Mouse (Mus musculus): Measurements from ENCODE around the gene Rabl6. TPM values are rescaled to one million over a fixed set of nuclear protein-coding genes. Genes with fewer than 3 reads are reported as not detected.
A peak's percentile ranks its signal among the peaks of the same experiment; 100 is the strongest.

Gene Rabl6
- polyA plus RNA-seq, 1 experiment from 2014 or later: 71.3 TPM

- H3K9ac ChIP-seq: no peak overlapping the region
- H3K36me3 ChIP-seq (replicated peaks): no peaks in the 10 kb centered on the region
- no peaks in the 10 kb centered on the region for H3K9me3 ChIP-seq
- 40% methylated on average over 5 of the region's 5 CpGs for WGBS
- no peak overlapping the region for H3K4me2 ChIP-seq
- H3K4me3 ChIP-seq: no peak overlapping the region
- no peaks in the 10 kb centered on the region for H3K27me3 ChIP-seq (replicated peaks)
- no peak overlapping the region for H3K27ac ChIP-seq
- peaks cover 5% of the 10 kb centered on the region for H3K4me1 ChIP-seq
- ATAC-seq (replicated peaks): no peak
Observed at GRCm38 (mm10) chr2:25551186-25551585, 57.1 kb downstream of the Rabl6 start.

- no peaks in the 10 kb centered on the region for H3K27me3 ChIP-seq (replicated peaks)
- no peaks in the 10 kb centered on the region for H3K9me3 ChIP-seq
- 82% methylated on average over 9 of the region's 9 CpGs for WGBS
- no peak for ATAC-seq (replicated peaks)
- no peak overlapping the region for H3K4me2 ChIP-seq
- no peak overlapping the region for H3K27ac ChIP-seq
- no peaks in the 10 kb centered on the region for H3K36me3 ChIP-seq (replicated peaks)
- peaks cover 11% of the 10 kb centered on the region for H3K4me1 ChIP-seq
- H3K9ac ChIP-seq: no peak overlapping the region
- H3K4me3 ChIP-seq: no peak overlapping the region
Observed at GRCm38 (mm10) chr2:25549021-25549991, 59.0 kb downstream of the Rabl6 start.

DNA sequence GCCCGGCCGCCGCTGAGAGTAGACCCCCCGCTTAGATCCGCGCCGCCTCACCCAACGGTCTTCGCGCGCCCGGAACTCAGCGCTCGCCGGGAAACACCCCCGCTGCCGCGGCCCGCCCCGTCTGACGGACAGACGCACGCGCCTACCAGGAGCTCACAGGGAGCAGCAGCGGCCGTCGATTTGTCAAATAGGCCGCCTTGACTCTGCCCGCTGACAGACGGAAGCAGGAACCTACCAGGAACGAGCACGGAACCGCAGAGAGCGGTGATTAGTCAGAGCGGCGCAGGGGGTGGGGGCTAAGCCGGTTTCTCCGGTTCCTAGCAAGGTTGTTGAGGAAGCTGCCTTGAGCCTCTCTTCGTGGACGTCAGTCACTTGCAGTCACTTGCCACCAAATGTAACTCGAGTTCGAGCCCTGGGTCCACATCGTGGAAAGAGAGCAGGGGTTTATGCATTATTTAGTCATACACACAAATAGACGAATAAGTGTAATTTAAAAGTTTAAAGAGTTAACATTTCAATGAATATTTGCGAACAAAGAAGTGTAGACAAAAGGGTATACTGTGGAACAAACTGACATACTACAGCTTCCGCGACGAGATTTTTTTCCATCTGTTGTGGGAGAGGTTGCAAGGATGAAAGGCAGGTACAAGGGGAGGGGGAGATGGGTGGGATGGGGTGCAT is 61.4 kb downstream of the Rabl6 start, which contains the start of gene Traf2:
Gene Traf2, minus strand, starts transcription at position 130 of the 681 bp plus-strand sequence.
- Histone ChIP-seq H3K9ac (peak within 1 kb of the TSS; percentile 49), H3K9me3 (no peaks in the 10 kb centered on the region), H3K36me3 (replicated peaks) (no peaks in the 10 kb centered on the region), H3K27ac (0 out of 2 replicates have a peak within 1 kb of the TSS, but pooled peaks have one; percentile 59), H3K27me3 (replicated peaks) (no peaks in the 10 kb centered on the region), H3K4me3 (peak within 1 kb of the TSS; percentile 67), H3K4me1 (peaks cover 11% of the 10 kb centered on the region), H3K4me2 (peak within 1 kb of the TSS; percentile 70)
- peak; percentile 100 for ATAC-seq (replicated peaks)
- 2% methylated on average over 48 of the region's 48 CpGs for WGBS

- Histone ChIP-seq H3K27ac (0 out of 2 replicates have a peak overlapping the region, but pooled peaks have one; percentile 59), H3K36me3 (replicated peaks) (no peaks in the 10 kb centered on the region), H3K9ac (peak overlapping the region; percentile 49), H3K4me1 (peaks cover 11% of the 10 kb centered on the region), H3K4me3 (peak overlapping the region; percentile 67), H3K4me2 (peak overlapping the region; percentile 70), H3K9me3 (no peaks in the 10 kb centered on the region), H3K27me3 (replicated peaks) (no peaks in the 10 kb centered on the region)
- 7% methylated on average over 43 of the region's 43 CpGs for WGBS
- peak; percentile 72 for ATAC-seq (replicated peaks)
Observed at GRCm38 (mm10) chr2:25545996-25546810, 62.1 kb downstream of the Rabl6 start.

- H3K9me3 ChIP-seq: no peaks in the 10 kb centered on the region
- no peak for ATAC-seq (replicated peaks)
- 0 out of 2 replicates have a peak, but pooled peaks cover 3% of the 10 kb centered on the region for H3K36me3 ChIP-seq (replicated peaks)
- H3K4me2 ChIP-seq: no peak overlapping the region
- peaks cover 7% of the 10 kb centered on the region for H3K4me1 ChIP-seq
- H3K27me3 ChIP-seq (replicated peaks): no peaks in the 10 kb centered on the region
- H3K27ac ChIP-seq: no peak overlapping the region
- no peak overlapping the region for H3K4me3 ChIP-seq
- 93% methylated on average over 10 of the region's 10 CpGs for WGBS
- no peak overlapping the region for H3K9ac ChIP-seq
Observed at GRCm38 (mm10) chr2:25541644-25542367, 66.5 kb downstream of the Rabl6 start.

- WGBS: 100% methylated on average over 4 of the region's 4 CpGs
- Histone ChIP-seq H3K27me3 (replicated peaks) (no peaks in the 10 kb centered on the region), H3K27ac (no peak overlapping the region), H3K9me3 (no peaks in the 10 kb centered on the region), H3K36me3 (replicated peaks) (0 out of 2 replicates have a peak, but pooled peaks cover 3% of the 10 kb centered on the region), H3K4me3 (no peak overlapping the region), H3K9ac (no peak overlapping the region), H3K4me2 (no peak overlapping the region), H3K4me1 (no peaks in the 10 kb centered on the region)
- no peak for ATAC-seq (replicated peaks)
Observed at GRCm38 (mm10) chr2:25540541-25540948, 67.8 kb downstream of the Rabl6 start.

DNA sequence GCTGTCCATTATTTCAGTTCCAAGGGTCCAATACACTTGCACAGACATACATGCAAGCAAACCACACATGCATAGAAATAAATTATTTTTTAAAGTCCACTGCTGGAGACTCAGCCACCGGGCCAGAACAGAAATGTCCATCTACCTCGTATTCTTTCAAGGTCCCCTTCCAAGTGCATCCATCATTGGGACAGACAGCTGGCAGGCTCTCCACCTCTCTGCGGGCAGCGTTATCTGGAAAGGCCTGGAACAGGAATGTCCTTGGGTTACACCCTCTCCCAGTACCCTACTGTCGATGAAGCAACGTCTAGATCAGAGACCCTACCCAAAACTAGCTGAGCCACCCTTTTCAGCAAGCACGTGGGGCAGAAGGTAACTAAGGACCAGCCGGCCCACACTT is 71.8 kb downstream of the Rabl6 start:
- no peaks in the 10 kb centered on the region for H3K27me3 ChIP-seq (replicated peaks)
- WGBS: 94% methylated on average over 8 of the region's 8 CpGs

DNA sequence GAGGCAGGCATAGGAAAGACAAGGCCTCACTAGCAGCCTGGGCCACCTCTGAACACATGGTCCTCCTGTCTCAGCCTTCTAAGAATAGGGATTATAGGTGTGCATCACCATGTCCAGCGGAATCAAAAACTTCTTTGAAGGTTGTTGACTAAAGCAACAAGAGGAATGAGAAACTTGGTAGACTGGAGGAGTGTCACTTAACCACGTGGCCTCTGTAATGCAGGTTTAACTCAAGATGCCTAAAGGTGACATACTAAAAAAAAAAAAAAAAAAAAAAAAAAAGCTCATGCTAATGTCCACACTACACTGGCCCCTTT is 73.5 kb downstream of the Rabl6 start:
- H3K4me2 ChIP-seq: no peak overlapping the region
- H3K27me3 ChIP-seq (replicated peaks): no peaks in the 10 kb centered on the region
- H3K4me3 ChIP-seq: no peak overlapping the region
- H3K36me3 ChIP-seq (replicated peaks): peaks cover 3% of the 10 kb centered on the region; the same call in 1 of the 2 replicates
- no peak for ATAC-seq (replicated peaks)
- WGBS: 98% methylated on average over 2 of the region's 2 CpGs
- no peak overlapping the region for H3K9ac ChIP-seq
- no peak overlapping the region for H3K27ac ChIP-seq
- no peaks in the 10 kb centered on the region for H3K9me3 ChIP-seq
- H3K4me1 ChIP-seq: no peaks in the 10 kb centered on the region

More for the DNA sequence above, 71.8 kb downstream of the Rabl6 start:
- H3K9ac ChIP-seq: no peak overlapping the region
- no peak overlapping the region for H3K4me3 ChIP-seq
- H3K4me2 ChIP-seq: no peak overlapping the region
- no peaks in the 10 kb centered on the region for H3K9me3 ChIP-seq
- no peak overlapping the region for H3K27ac ChIP-seq
- H3K4me1 ChIP-seq: no peaks in the 10 kb centered on the region
- 0 out of 2 replicates have a peak, but pooled peaks cover 3% of the 10 kb centered on the region for H3K36me3 ChIP-seq (replicated peaks)
- no peak for ATAC-seq (replicated peaks)

GRCm38 (mm10) chr2:25534178-25534865 is 74.0 kb downstream of the Rabl6 start:
- Histone ChIP-seq H3K9ac (no peak overlapping the region), H3K9me3 (no peaks in the 10 kb centered on the region), H3K4me1 (no peaks in the 10 kb centered on the region), H3K27ac (no peak overlapping the region), H3K4me2 (no peak overlapping the region), H3K4me3 (no peak overlapping the region), H3K27me3 (replicated peaks) (no peaks in the 10 kb centered on the region), H3K36me3 (replicated peaks) (peaks cover 3% of the 10 kb centered on the region; the same call in 1 of the 2 replicates)
- WGBS: 87% methylated on average over 3 of the region's 3 CpGs
- ATAC-seq (replicated peaks): no peak

DNA sequence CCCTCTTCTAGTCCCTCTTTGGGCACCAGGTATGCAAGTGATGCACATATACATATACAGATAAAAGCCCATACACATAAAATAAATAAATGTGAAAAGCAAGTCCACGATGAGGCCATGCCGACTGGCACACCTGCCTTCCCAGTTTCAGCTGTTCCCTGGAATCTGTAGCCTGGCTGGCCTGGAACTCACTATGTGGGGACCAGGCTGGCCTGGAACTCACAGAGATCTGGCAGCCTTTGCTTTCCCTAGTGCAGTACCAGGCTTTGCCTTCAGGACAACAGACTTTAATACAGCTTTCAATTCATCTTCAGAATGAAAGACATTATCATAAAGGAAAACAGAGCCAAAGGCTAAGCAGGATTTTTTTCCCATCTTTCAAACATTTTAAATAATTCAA is 74.6 kb downstream of the Rabl6 start:
- no peak overlapping the region for H3K9ac ChIP-seq
- no peak overlapping the region for H3K4me2 ChIP-seq
- peaks cover 3% of the 10 kb centered on the region; the same call in 1 of the 2 replicates for H3K36me3 ChIP-seq (replicated peaks)
- H3K4me1 ChIP-seq: no peaks in the 10 kb centered on the region
- H3K9me3 ChIP-seq: no peaks in the 10 kb centered on the region
- 98% methylated on average over 2 of the region's 2 CpGs for WGBS
- H3K27me3 ChIP-seq (replicated peaks): no peaks in the 10 kb centered on the region
- no peak overlapping the region for H3K27ac ChIP-seq
- no peak overlapping the region for H3K4me3 ChIP-seq
- no peak for ATAC-seq (replicated peaks)
